Mouse (Mus musculus): ENCODE measurements around the gene Capn13.
"Not testable (repeated sequence)": the region's sequence is repeated elsewhere in the genome, so short reads cannot be mapped to it uniquely, and the experiment has no call there.

Capn13 gene

DNA sequence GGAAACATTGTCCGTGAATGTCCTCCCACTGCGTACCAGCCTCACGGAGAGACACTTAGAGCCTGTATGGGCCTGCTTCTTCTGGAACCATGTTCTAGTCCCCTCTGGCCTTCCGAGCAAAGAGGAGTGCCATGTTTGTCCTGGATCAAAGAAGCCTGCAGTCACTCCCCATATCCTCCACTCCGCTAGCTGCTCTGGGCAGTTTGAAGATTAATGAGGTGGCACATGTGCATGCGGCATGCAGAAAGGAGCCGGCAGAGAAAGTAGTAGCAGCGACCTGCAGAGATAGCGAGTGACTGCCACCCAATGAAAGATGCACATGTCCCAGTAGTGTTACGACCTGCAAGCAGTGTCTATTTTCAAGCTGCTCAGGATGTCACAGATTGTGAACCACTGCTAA, 125.6 kb downstream of the Capn13 start:
- in situ Hi-C loops (cut with MboI) = loop anchor here (5.0 to 10.0 kb wide), 2 partner anchors 73 to 170 kb away; partner anchors contain the start of gene Lclat1

DNA sequence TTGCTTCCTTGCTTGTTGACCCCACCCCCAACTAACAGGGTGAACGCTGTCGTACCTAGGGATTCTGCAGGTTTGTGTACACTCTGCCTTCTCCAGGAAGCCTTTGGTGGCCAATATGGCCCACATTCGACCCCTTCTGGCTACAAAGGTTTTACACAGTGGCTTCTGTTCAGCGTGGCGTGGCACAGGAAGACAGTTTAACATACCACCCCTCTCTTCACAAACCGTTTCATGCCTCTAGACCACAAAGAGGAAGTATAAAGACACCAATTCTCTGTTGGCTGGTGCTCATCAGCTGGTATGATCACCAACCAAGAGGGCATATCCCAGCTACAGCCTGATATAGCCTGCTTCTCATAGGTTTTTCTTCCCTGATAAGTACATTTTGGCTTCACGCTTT, 126.9 kb downstream of the Capn13 start:
- in situ Hi-C loops (cut with MboI) = loop anchor here (10.0 kb wide), 1 partner anchor 169 kb away; the partner anchor contains the start of gene Lclat1

DNA sequence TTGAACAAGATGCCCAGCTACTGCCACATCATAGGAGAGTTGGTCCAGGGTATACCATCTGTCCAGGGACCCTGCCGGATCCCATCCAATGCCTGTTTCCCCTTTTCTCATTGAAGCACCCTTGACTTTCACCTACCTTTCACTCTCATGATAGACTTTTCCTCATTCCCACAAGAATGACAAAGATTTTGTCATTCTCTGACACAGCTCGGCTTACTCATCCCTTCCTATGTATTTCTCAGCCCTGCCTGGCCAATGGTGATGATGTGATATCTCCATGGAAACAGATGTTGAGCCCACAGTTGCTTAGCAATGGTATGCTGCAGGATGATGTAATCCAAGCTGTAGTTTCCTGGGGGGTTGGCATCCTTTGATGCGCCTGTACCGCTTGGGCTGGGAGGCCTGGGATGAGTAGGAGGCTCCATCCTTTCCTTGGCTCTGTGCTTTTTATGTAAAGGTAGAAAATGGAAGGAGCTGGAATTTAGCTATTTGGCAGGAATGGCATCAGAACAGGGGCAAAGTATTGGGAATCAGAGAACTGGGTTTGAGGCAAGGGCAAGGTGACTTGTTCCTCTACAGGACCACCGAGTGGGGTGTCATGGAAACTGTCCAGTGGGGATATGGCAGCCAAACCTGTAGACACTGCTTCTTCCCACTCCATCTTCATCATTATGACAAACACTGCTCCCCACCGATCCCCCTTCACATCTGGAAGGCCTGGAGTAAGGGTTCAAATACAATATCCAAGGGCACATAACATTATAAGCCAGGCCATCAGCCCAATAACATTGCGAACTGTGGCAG, 128.7 kb downstream of the Capn13 start:
- in situ Hi-C loops (cut with MboI) = loop anchor here (10.0 kb wide), 1 partner anchor 167 kb away; the partner anchor contains the start of gene Lclat1

DNA sequence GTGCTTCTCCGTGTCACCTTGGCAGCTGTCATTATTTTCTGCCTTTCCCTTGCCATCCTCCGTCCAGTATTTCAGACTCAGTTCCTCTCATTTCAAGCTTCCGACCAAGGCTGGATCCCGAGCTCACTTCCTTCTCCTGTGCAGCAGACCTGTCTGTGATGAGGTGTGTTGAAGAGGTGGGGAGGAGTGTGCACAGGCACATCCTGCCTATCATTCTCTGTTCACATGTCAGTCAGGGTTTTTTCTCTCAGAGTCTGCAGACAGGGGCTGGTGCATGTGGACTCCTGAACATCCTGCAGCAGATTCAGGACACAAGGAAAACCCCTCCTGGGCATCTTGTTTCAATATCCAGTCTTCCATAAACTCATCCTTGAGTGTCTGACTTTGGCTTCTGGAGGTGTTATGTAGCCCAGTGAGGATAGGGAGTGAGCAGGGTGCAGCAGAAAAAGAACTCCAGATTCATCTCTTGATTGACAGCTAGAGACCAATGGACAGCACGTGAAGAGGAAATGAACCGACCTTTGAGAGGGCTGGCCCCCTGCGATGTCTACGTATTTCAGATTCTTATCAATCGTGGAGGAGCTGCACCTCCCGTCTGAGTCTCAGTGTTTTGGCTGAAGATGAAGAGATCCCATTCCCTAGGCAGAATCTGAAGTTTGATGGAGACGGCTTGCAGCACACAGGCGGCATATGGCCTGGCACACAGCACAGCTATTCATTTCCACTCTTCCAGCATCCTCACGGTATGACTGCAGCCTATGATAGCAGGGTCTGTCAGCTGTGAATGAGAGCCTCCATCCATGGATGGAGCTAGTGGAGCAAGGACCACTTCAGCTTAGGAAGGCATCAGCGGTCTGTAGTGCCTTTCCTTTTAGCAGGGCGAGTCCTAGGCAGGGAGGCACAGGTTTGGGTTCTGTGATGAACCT, 129.5 kb downstream of the Capn13 start:
- in situ Hi-C loops (cut with MboI) = loop anchor here (10.0 kb wide), 1 partner anchor 166 kb away; the partner anchor contains the start of gene Lclat1

DNA sequence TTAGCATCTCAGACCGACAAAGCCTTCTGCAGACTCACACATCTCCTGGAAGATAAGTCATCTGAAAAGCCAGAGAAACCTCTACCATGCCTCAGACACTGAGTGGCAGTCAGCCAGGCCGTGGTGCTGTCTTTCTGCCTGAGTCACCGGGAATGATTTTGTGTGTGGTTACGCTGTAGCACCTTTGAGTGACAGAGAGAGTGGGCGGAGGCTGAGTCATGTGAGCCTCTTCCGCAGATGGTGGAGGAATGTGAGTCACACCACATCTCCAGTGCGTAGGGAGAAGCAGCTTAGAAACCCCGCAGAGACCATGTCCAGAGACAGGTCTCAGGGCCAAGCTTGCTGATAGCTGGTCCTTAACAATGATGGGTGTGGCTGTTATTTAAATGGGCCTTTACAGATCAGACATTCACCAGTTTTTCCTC, 137.6 kb downstream of the Capn13 start:
- in situ Hi-C loops (cut with MboI) = no loop called here

DNA sequence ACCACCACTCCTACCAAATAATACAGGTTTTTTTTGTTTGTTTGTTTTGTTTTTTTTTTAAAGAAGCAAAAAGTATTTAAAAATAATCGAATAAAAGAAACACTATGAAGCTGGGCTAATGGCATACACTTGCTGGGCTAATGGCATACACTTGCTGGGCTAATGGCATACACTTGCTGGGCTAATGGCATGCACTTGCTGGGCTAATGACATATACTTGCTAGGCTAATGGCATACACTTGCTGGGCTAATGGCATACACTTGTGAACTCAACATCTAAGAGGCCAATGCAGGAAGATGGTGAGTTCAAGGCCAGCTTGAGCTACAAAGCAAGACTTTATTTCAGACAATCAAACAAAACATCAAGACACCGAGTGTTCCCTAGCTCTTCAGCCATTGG, 138.1 kb downstream of the Capn13 start:
- in situ Hi-C loops (cut with MboI) = no loop called here

DNA sequence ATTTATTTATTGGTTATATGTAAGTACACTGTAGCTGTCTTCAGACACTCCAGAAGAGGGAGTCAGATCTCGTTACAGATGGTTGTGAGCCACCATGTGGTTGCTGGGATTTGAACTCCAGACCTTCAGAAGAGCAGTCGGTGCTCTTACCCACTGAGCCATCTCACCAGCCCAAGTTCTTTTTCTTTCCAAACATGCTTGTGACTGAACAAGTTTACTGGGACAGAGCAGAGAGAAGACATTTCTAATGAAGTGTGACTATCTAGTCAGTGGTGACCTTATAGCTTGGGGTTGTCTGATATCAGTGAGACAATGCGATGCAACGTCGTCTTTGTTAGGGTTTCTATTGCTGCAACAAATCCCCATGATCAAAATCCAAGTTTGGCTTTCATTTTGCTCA, 141.4 kb downstream of the Capn13 start:
- in situ Hi-C loops (cut with MboI) = not testable (repeated sequence)

DNA sequence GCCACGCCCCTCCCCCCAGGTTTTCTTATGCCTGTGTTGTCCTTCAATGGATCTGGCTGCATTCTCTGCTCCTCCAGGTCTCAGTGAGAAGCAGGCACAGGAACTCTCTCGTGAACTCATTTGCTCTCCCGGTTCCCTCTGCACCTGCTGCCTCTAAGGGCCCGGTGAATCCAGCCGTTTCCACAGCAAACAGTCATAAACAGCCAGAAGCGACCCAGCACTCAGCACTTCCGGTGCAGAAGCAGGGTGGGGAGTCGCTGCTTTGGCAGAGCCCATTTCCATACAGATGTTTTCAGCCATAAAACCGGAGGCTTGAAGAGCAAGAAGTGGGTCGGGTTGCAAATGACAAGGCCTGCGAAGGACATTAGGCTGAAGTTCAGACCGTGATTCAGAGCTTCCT, 142.0 kb downstream of the Capn13 start:
- in situ Hi-C loops (cut with MboI) = no loop called here

Data from mature B cell (primary cell).